Mouse (Mus musculus) R1 (cell line): ENCODE data around the gene Hmces.

Experiments
- DNase-seq: peaks from one replicate; pipeline ENCODE4 v3.0.0-alpha.2; 2018; ENCODE audit warnings: low read depth, low spot score

Gene Hmces

DNA sequence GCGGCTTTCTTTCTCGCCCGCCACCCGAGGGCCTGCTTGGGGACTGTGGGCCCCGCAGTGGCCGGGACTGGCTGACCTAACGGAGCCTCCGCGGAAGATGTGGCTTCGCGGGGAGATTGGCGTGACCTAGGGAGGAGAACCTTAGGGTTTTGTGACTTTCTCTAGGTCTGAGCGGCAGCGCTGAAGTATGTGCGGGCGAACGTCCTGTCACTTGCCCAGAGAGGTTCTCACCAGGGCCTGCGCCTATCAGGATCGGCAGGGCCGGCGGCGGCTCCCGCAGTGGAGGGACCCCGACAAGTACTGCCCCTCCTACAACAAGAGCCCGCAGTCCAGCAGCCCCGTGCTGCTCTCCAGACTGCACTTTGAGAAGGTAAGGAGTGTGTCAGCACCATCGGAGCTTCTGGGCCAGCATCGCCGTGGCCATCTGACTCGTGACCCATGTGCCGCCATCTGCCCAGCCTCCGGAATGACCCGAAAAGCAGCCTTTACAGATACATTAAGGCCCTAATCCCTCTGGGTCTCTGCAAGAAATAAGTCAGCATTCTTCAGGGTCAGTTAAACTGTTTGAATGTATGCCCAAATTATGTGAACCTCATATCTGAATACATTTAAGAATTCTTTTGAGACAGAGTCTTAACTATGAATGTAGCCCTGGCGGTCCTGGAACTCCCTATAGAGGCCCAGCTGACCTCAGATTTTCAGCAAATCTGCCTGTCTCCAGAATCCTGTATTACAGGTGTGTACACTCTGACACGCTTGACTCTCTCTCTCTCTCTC lies 779 bp downstream of the Hmces start:
- DNase-seq = peak; percentile 48

DNA sequence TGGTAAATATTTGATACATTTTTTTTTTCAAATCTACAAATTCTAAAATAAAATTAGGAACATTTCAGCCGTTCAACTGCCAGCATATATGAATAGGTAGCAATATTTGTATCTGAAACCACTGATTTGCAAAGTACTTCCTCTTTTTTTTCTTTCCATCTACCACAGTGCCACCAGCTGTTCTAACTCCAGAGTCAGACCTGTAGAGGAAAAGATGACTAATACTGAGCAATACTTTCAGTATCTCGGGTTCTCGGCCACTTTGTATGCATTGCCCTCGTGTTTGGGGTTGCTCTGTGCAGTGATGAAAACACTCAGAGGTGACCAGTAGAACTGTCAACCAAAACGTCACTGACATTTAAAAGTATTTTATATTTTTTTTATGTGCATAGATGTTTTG lies 2.2 kb downstream of the Hmces start:
- DNase-seq = no peak

DNA sequence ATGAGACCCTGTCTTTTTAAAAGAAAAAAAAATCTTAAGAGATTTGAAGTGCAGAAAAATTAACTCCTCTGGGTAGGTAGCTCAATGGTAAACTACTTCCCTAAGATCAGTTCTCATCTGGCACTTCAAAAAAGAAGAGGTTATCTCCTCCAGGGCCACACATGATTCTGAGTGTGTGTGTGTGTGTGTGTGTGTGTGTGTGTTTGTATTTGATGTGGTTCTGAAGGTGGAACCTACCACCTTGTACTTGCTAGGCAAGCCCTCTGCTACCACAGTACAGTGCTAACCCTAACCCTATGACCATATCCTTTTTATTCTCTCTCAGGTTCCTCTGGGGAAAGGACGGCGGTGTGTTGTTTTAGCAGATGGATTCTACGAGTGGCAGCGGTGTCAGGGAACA lies 7.5 kb downstream of the Hmces start:
- DNase-seq = no peak

DNA sequence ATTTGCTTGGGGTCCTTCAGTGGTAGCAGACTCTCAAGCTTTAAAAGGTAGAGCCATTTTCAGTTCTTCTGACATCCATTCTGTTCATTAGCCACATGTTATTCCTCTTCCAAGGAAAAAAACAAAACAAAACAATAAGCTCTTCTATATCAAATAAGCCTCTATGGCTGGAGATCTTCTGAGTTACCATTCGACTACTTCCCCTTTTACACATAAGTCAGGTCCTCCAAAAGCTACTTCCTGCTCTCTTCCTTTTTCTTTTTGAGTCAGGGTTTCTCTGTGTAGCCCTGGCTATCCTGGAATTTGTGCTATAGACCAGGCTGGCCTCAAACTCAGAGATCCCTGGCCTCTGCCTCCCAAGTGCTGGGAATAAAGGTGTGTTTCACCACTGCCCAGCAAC lies 9.9 kb downstream of the Hmces start:
- DNase-seq = no peak

DNA sequence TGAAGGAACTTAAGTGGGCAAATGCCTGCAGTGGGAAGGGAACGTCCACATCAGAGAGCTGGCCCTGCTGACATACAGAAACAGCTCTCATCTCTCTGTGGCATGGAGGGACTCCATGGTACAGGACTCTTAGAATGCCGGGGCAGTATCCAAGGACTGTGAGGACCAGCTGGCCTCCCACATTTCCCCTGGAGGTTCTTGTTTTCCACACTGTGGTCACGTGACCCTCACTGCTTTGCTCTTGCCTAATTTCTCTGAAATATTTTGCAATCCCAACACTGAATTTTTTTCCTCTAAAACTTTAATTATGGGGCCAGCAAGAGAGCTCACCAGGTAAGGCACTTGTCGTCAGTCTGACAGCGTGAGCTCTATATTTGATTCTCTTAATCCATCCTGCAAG lies 21.3 kb downstream of the Hmces start:
- no peak for DNase-seq

DNA sequence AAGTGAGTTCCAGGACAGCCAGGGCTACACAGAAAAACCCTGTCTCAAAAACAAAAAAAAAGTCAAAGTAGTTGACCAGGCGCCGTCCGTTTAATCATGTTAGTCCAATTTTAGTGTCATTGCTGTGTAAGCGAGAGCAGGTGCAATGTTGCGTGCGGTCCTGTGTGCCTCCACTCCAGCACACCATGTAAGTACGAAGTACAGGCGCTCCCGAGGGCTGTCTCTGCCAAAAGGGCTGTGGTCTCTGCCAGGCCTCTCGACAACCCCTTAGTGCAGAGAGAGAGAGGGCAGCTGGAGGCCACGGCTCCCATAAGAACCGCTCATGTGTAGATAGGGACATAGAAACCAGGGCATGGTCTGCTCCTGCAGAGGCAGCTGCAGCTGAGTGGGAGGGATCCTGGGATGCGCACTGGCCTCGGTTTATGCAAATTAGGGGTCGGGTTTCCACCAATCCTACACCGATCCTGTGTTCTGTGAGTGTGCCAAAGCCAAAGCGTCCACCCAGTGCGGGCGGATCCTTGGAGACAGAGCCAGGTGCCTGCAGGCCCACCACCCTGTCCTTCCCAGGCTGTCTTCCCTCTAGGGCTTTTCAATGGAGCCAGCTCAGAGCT lies 23.5 kb downstream of the Hmces start:
- DNase-seq = peak; percentile 91

DNA sequence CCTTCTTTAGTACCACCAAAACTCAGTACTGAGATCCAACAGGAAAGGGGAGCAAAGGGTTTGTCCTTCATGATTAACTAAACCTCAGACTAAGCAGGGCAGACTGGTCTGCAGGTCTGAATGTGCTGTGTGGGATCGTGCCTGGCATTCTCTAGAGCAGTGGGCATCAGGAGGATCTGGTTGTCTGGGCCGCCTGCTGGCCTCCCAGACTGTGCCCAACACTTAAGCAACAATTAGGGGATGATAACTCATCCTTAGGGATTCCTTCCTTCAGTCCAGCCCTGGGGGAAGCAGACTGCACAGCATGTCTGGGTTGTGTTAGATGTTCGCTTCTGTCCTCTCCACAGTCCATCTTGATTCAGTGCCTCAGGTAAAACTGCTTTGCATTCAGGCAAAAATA lies 25.2 kb downstream of the Hmces start:
- DNase-seq = no peak

DNA sequence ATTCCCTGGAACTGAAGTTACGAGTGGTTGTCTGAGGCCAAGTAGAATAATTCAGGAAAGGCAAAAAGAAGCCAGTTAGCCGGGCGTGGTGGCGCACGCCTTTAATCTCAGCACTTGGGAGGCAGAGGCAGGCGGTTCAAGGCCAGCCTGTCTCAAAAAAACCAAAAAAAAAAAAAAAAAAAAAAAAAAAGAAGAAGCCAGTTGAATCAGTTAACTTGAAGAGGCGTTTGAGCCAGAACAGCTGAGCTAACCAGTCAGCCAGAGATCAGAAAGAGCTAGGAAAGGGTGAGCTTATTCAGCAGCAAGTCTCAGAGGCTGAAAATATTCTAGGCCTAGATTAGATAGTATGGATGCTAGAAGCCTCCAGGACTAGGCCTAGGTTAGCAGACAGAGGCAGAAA lies 28.4 kb downstream of the Hmces start:
- DNase-seq = peak; percentile 29

DNA sequence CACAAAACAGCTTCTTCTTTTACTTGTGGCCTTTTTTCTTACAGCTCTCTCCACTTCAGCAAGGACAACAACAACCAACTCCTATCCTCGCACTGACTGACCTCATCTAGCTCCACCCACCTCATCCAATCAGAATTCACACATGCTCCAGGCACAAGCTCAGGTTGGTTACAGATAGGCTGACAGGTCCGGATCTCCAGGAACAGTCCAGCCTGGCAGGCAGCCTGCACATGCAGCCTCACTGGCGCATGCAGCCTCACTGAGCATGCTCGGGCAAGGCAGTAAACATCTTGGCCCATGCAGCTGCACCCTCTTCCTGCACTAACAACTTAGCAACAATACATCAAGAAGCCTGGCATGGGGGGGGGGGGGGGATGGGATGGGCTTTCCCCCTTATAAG lies 48.7 kb downstream of the Hmces start:
- DNase-seq = peak; percentile 84

DNA sequence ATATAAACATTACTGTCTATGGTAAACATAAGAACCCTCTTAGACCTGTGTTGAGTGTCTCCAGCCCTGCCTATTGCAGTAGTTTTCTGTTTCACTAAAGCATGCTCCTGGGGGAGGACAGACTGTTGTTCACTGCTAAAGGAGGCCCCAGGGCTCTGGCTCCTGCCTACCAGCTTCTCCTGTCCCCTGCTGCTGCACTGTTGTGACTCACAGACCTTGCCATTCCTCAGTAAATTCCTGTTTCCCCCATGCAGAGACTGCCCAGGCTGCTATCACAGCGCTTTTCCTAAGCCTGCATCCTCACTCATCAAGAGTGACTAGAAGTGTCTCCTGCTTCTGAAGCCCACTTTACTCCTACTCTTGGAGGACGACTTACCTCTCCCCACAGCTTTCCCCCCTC lies 56.3 kb downstream of the Hmces start:
- no peak for DNase-seq

DNA sequence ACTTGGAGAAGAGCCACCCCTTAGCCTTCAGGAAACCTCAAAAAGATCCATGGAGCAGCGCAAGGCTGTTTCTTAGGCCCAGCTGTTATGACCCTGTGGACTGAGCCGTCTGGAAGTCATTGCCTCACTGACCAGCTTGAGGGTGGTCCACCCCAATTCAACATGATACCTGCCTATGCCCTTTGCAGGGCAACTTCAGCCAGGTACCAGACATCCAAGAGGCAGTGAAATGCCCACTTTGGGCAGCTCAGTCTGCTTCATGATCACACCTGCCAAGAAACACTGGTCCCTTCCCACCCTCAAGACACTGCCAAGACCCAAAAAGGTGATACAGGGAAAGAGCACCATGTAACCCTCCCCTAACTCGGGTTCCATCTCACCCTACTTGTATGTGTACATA lies 66.0 kb downstream of the Hmces start:
- no peak for DNase-seq

DNA sequence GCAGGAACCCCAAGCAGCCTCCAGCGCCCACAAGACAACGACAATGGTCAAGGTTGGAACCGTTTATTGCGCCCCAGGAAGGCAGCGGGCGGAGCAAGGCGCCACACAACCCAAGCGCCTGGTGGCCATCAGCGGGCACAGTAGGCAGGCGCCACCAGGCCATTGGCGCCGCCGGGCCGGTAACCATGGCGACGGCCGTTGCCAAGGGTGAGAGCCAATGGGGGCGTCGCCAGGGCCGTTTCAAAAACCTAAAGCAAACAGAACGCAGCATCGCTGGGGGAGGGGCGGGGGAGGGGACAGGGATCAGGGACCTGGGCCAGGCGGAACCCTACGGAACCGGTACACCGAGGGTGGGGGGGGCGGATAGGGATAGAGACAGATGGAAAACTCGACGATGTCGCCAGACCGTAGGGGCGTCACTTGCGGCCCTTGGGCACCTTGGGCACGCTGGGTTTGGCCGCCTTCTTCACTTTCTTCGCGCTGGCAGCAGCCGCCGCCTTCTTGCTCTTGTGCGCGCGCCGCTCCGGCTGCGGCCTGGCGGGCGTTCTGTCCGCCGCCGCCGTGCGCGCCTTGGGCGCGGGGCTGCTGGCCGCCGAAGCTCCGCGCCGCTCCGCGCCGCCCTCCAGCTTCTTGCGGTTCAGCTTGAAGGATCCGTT lies 66.8 kb downstream of the Hmces start:
- DNase-seq = peak; percentile 91

DNA sequence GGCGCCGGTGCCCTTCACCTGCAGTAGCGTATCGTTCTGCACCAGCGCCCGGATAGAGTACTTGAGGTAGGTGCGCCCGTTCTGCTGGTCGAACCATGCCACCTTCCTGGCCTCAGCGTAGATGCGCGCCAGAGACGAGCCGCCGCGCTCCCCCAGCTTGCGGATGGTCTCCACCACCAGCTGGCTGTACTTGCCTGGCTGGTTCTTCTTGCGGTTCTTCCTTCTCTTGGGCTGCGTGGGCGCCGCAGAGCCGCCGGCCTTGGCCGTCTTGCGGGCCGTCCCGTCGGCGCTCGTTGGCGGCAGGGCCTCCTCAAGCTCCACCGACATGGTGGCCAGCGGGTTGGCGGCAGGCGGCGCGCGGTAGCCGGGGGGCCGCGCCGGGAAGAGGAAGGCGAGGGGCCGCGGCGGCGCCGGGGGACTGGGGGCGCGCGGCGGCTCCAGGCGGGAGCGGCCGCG lies 67.3 kb downstream of the Hmces start:
- DNase-seq = peak; percentile 74

DNA sequence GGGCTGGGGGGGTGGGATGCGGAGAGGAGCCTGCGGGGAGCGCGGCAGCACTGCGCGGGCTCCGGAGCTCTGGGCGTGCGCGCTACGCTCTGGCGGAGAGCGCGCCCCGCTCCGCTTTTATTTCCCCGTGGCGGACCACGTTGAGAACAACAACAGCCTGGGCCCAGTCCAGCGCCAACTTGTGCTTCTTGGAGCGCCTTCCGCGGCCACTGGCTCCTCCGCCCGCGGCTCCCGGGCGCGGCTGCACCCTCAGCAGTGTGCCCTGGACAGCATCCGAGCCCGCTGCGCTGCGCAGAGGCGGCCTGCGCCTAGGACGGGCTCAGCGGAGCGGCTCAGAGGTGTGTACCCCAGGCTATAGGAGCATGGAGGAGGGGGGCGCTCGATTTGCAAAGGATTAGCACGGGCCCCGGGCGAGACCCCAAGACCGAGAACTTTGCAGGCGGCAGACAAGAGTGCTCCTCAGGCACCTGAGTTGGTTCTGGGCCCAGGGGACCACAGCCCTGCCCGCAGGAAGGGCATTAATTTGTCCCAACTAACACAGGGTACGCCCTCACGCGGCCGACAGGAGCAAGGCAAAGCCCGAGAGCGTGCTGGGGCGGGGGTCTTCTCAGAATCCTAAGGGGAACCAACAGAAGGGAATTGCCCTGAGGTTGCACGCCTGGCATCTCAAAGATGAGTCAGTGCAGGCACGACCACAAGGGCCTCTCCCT lies 68.0 kb downstream of the Hmces start, which contains the start of gene H1fx:
Gene H1fx (minus strand): TSS at position 91 of the 710 bp plus-strand sequence.
- DNase-seq = peak; percentile 86

DNA sequence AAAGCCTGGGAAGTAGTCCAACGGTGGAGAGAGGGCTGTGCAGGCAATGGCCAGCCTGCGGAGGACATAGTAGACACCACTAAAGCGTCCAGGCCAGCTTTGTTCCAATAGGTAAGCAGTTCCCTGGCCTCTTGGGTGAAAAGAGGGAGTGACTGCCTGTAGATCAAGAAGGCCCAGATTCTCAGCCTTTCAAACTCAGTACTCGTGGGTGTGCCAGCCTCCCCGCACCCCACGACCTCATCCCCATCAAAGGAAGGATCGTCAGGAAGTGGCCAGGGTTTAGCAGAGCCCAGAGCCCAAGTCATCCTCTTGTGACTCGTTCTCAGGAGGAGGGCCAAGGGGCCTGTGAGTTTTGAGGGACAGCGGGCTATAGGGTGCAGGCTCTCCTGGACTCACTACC lies 68.8 kb downstream of the Hmces start:
- no peak for DNase-seq
